Mouse (Mus musculus) stomach, embryonic 14.5 days (tissue): ENCODE measurements at regions not wholly inside any gene's neighbourhood (a gene's known extent, or its start where the extent isn't known, plus 50 kb on each side); places are given as distances from the start of the nearest gene placed in this dataset.

ENCODE experiments used
- ATAC-seq: fragments of 200-750 bp; cut with Nextera tagmentation; 2 replicates; pipeline ENCODE4 v1.8.0; 2017; ENCODE audit warnings: low read depth, moderate TSS enrichment; ENCODE audit not compliant: insufficient number of reproducible peaks, insufficient read depth, low FRiP score
- H3K27ac ChIP-seq: fragments of 300-500 bp; sonication (generic); 2 replicates; pipeline ENCODE4 v1.5.1; 2014; ENCODE audit warnings: mild to moderate bottlenecking, low read length, moderate library complexity, mixed read lengths
- H3K27me3 ChIP-seq: fragments of 300-500 bp; sonication (generic); 2 replicates; pipeline ENCODE4 v1.6.1; 2014; ENCODE audit warnings: low read length, control low read depth, mixed read lengths; ENCODE audit not compliant: control insufficient read depth, insufficient read depth
- H3K36me3 ChIP-seq: fragments of 300-500 bp; sonication (generic); 2 replicates; pipeline ENCODE4 v1.6.1; 2014; ENCODE audit warnings: mild to moderate bottlenecking, control low read depth, low read length, moderate library complexity, mixed read lengths; ENCODE audit not compliant: control insufficient read depth, insufficient read depth
- H3K4me1 ChIP-seq: fragments of 300-500 bp; sonication (generic); 2 replicates; pipeline ENCODE4 v1.6.1; 2014; ENCODE audit warnings: low read length, control low read depth, mixed read lengths; ENCODE audit not compliant: control insufficient read depth, insufficient read depth
- H3K4me2 ChIP-seq: fragments of 300-500 bp; sonication (generic); replicated peaks from 2 replicates; pipeline ENCODE4 v1.6.1; 2014; ENCODE audit warnings: low read depth, low read length, control low read depth
- H3K4me3 ChIP-seq: fragments of 300-500 bp; sonication (generic); 2 replicates; pipeline ENCODE4 v1.5.1; 2014; ENCODE audit warnings: low read depth, low read length, control low read depth
- H3K9ac ChIP-seq: fragments of 300-500 bp; sonication (generic); replicated peaks from 2 replicates; pipeline ENCODE4 v1.6.1; 2014; ENCODE audit warnings: low read depth, mild to moderate bottlenecking, control low read depth, low read length, moderate library complexity, mixed read lengths
- H3K9me3 ChIP-seq: fragments of 300-500 bp; sonication (generic); 2 replicates; pipeline ENCODE4 v1.6.1; 2016; ENCODE audit warnings: low read depth, low read length, control low read depth; ENCODE audit not compliant: control insufficient read depth
- WGBS: fragments of 180-500 bp; shearing (Covaris S2); extraction: QIAGEN DNeasy Blood & Tissue Kit; methylation state at CpG from one replicate; pipeline ENCODE4 v1.1.7; 2014; 5-methylcytosine and 5-hydroxymethylcytosine counted together

- H3K36me3 ChIP-seq = no peaks in the 10 kb centered on the region
- H3K4me3 ChIP-seq = no peak overlapping the region
- WGBS = 12% methylated on average over 1 of the region's 1 CpGs
- no peak overlapping the region for H3K4me2 ChIP-seq
- H3K27ac ChIP-seq = no peak overlapping the region
- H3K27me3 ChIP-seq = no peaks in the 10 kb centered on the region
- no peak for ATAC-seq
- H3K4me1 ChIP-seq = no peaks in the 10 kb centered on the region
- no peaks in the 10 kb centered on the region for H3K9me3 ChIP-seq
- H3K9ac ChIP-seq = no peak overlapping the region
Observed at GRCm38 (mm10) chr17:15646768-15647167, 58.0 kb upstream of the Chd1 start.

GRCm38 (mm10) chr17:15650089-15650742, 54.6 kb upstream of the Chd1 start:
- H3K36me3 ChIP-seq = no peaks in the 10 kb centered on the region
- no peaks in the 10 kb centered on the region for H3K9me3 ChIP-seq
- no peak overlapping the region for H3K9ac ChIP-seq
- H3K4me2 ChIP-seq = no peak overlapping the region
- no peaks in the 10 kb centered on the region for H3K27me3 ChIP-seq
- no peaks in the 10 kb centered on the region for H3K4me1 ChIP-seq
- no peak overlapping the region for H3K27ac ChIP-seq
- 62% methylated on average over 8 of the region's 8 CpGs for WGBS
- no peak overlapping the region for H3K4me3 ChIP-seq
- no peak for ATAC-seq

- ATAC-seq = no peak
- Histone ChIP-seq H3K9ac (no peak overlapping the region), H3K4me3 (no peak overlapping the region), H3K27ac (no peak overlapping the region), H3K9me3 (no peaks in the 10 kb centered on the region), H3K27me3 (no peaks in the 10 kb centered on the region), H3K4me1 (no peaks in the 10 kb centered on the region), H3K36me3 (no peaks in the 10 kb centered on the region), H3K4me2 (no peak overlapping the region)
- 86% methylated on average over 3 of the region's 3 CpGs for WGBS
Observed at GRCm38 (mm10) chr17:15651869-15652268, 52.9 kb upstream of the Chd1 start.
